8 mouse cellular contexts compared by ENCODE assay signal in genomic region chr4:109147278-109148038, GRCm38 (mm10). TPM values are rescaled to one million over a fixed set of nuclear protein-coding genes. Genes with fewer than 3 reads are reported as not detected.
DNase-seq lines count a peak whose midpoint lies in the region; ATAC-seq lines count a peak whose summit lies in the region.

No protein-coding gene starts in this region.

- H3K4me2 ChIP-seq in forebrain, embryonic 15.5 days (replicated peaks), result no peak overlapping the region
- H3K4me2 ChIP-seq in hindbrain, embryonic 15.5 days, result no peak overlapping the region
- no peak overlapping the region for H3K4me2 ChIP-seq in midbrain, embryonic 12.5 days (replicated peaks)

- WGBS in forebrain, embryonic 15.5 days, result 62% methylated on average over 11 of the region's 11 CpGs
- WGBS in hindbrain, embryonic 15.5 days, result 61% methylated on average over 11 of the region's 11 CpGs
- 66% methylated on average over 11 of the region's 11 CpGs for WGBS in limb, embryonic 10.5 days
- 64% methylated on average over 11 of the region's 11 CpGs for WGBS in midbrain, embryonic 12.5 days

- no peak overlapping the region for H3K4me3 ChIP-seq in forebrain, embryonic 15.5 days
- H3K4me3 ChIP-seq in hindbrain, embryonic 15.5 days, result no peak overlapping the region
- H3K4me3 ChIP-seq in limb, embryonic 10.5 days, result no peak overlapping the region
- no peak overlapping the region for H3K4me3 ChIP-seq in midbrain, embryonic 12.5 days

- ATAC-seq in forebrain, embryonic 15.5 days (replicated peaks), result peak; percentile 62
- peak; percentile 55; the same call in 1 of the 2 replicates for ATAC-seq in hindbrain, embryonic 15.5 days (ENCODE audit: low FRiP score, low read depth)
- peak; percentile 47; the same call in 1 of the 2 replicates for ATAC-seq in midbrain, embryonic 12.5 days (ENCODE audit: low FRiP score, low read depth)

- 0 out of 2 replicates have a peak overlapping the region, but pooled peaks have one; percentile 2 for H3K27ac ChIP-seq in forebrain, embryonic 15.5 days (replicated peaks)
- H3K27ac ChIP-seq in hindbrain, embryonic 15.5 days (replicated peaks), result 0 out of 2 replicates have a peak overlapping the region, but pooled peaks have one; percentile 6
- H3K27ac ChIP-seq in limb, embryonic 10.5 days, result no peak overlapping the region
- H3K27ac ChIP-seq in midbrain, embryonic 12.5 days (replicated peaks), result no peak overlapping the region

- no peaks in the 10 kb centered on the region for H3K36me3 ChIP-seq in forebrain, embryonic 15.5 days
- no peaks in the 10 kb centered on the region for H3K36me3 ChIP-seq in hindbrain, embryonic 15.5 days
- no peaks in the 10 kb centered on the region for H3K36me3 ChIP-seq in limb, embryonic 10.5 days
- no peaks in the 10 kb centered on the region for H3K36me3 ChIP-seq in midbrain, embryonic 12.5 days

- H3K9ac ChIP-seq in forebrain, embryonic 15.5 days (replicated peaks), result no peak overlapping the region
- no peak overlapping the region for H3K9ac ChIP-seq in hindbrain, embryonic 15.5 days
- no peak overlapping the region for H3K9ac ChIP-seq in midbrain, embryonic 12.5 days (replicated peaks)

- no peaks in the 10 kb centered on the region for H3K9me3 ChIP-seq in forebrain, embryonic 15.5 days
- no peaks in the 10 kb centered on the region for H3K9me3 ChIP-seq in hindbrain, embryonic 15.5 days
- H3K9me3 ChIP-seq in limb, embryonic 10.5 days (replicated peaks), result no peaks in the 10 kb centered on the region
- H3K9me3 ChIP-seq in midbrain, embryonic 12.5 days, result no peaks in the 10 kb centered on the region

- peaks cover 7% of the 10 kb centered on the region for H3K4me1 ChIP-seq in forebrain, embryonic 15.5 days
- H3K4me1 ChIP-seq in hindbrain, embryonic 15.5 days (replicated peaks), result 0 out of 2 replicates have a peak, but pooled peaks cover 3% of the 10 kb centered on the region
- no peaks in the 10 kb centered on the region for H3K4me1 ChIP-seq in limb, embryonic 10.5 days
- no peaks in the 10 kb centered on the region for H3K4me1 ChIP-seq in midbrain, embryonic 12.5 days

- DNase-seq in right cerebral cortex, adult 18-20 months, result peak; percentile 31
- DNase-seq in right cerebral cortex, postnatal 36 days (ENCODE audit: low spot score in 2 of 2), result no peak
- DNase-seq in c-Kit-positive CD71-positive TER-119-positive erythroid progenitor cells, embryonic 14.5 days (ENCODE audit: low spot score), result peak; percentile 43
- DNase-seq in limb, embryonic 10.5 days (ENCODE audit: low spot score), result peak; percentile 60
- peak; percentile 35 to 45 for DNase-seq in spleen, postnatal 36 days (ENCODE audit: low spot score in 2 of 2)

- no peaks in the 10 kb centered on the region for H3K27me3 ChIP-seq in forebrain, embryonic 15.5 days
- no peaks in the 10 kb centered on the region for H3K27me3 ChIP-seq in hindbrain, embryonic 15.5 days
- no peaks in the 10 kb centered on the region for H3K27me3 ChIP-seq in limb, embryonic 10.5 days (ENCODE audit: low read depth, poor library complexity, severe bottlenecking)
- H3K27me3 ChIP-seq in midbrain, embryonic 12.5 days, result no peaks in the 10 kb centered on the region

RNA-seq across cellular contexts. Expression of gene Osbpl9, which starts 54.6 kb away (rescaled TPM):
- polyA plus RNA-seq in forebrain, embryonic 15.5 days (2015; fragmentation: Nextera tagmentation; extraction: Ambion mirVana), result 76.7 and 78.5 TPM in 2 replicates
- 72.0 and 77.5 TPM in 2 replicates for polyA plus RNA-seq in hindbrain, embryonic 15.5 days (2015; fragmentation: Nextera tagmentation; extraction: Ambion mirVana)
- polyA plus RNA-seq in limb, embryonic 10.5 days (2016; fragmentation: Nextera tagmentation; extraction: Ambion mirVana), result 57.7 and 64.5 TPM in 2 replicates
- 81.1 and 82.1 TPM in 2 replicates for polyA plus RNA-seq in midbrain, embryonic 12.5 days (2016; fragmentation: Nextera tagmentation; extraction: Ambion mirVana)

Comparison
In these comparisons a context has a peak if more than half of its experiments do, and no peak if none do; other contexts are left out.
1. DNase-seq: peak in right cerebral cortex, adult 18-20 months (single experiment), c-Kit-positive CD71-positive TER-119-positive erythroid progenitor cells, embryonic 14.5 days (single experiment), limb, embryonic 10.5 days (single experiment) and spleen, postnatal 36 days (2 of 2); none in right cerebral cortex, postnatal 36 days (0 of 2).
2. H3K27ac ChIP-seq: peak in forebrain, embryonic 15.5 days (single experiment) and hindbrain, embryonic 15.5 days (single experiment); none in limb, embryonic 10.5 days (single experiment) and midbrain, embryonic 12.5 days (single experiment).
3. Peak in every context shown above with its lines, with median percentiles within 50 percentile points of each other: ATAC-seq.